Mouse (Mus musculus) stomach, embryonic 14.5 days (tissue): Measurements from ENCODE around the gene Atxn1. TPM values are rescaled to one million over a fixed set of nuclear protein-coding genes. Genes with fewer than 3 reads are reported as not detected.

Experiments
- ATAC-seq: fragments of 200-750 bp; cut with Nextera tagmentation; 2 replicates; pipeline ENCODE4 v1.8.0; 2017; ENCODE audit warnings: low read depth, moderate TSS enrichment; ENCODE audit not compliant: insufficient number of reproducible peaks, insufficient read depth, low FRiP score
- H3K27ac ChIP-seq: fragments of 300-500 bp; sonication (generic); 2 replicates; pipeline ENCODE4 v1.5.1; 2014; ENCODE audit warnings: mild to moderate bottlenecking, low read length, moderate library complexity, mixed read lengths
- H3K27me3 ChIP-seq: fragments of 300-500 bp; sonication (generic); 2 replicates; pipeline ENCODE4 v1.6.1; 2014; ENCODE audit warnings: low read length, control low read depth, mixed read lengths; ENCODE audit not compliant: control insufficient read depth, insufficient read depth
- H3K36me3 ChIP-seq: fragments of 300-500 bp; sonication (generic); 2 replicates; pipeline ENCODE4 v1.6.1; 2014; ENCODE audit warnings: mild to moderate bottlenecking, control low read depth, low read length, moderate library complexity, mixed read lengths; ENCODE audit not compliant: control insufficient read depth, insufficient read depth
- H3K4me1 ChIP-seq: fragments of 300-500 bp; sonication (generic); 2 replicates; pipeline ENCODE4 v1.6.1; 2014; ENCODE audit warnings: low read length, control low read depth, mixed read lengths; ENCODE audit not compliant: control insufficient read depth, insufficient read depth
- H3K4me2 ChIP-seq: fragments of 300-500 bp; sonication (generic); replicated peaks from 2 replicates; pipeline ENCODE4 v1.6.1; 2014; ENCODE audit warnings: low read depth, low read length, control low read depth
- H3K4me3 ChIP-seq: fragments of 300-500 bp; sonication (generic); 2 replicates; pipeline ENCODE4 v1.5.1; 2014; ENCODE audit warnings: low read depth, low read length, control low read depth
- H3K9ac ChIP-seq: fragments of 300-500 bp; sonication (generic); replicated peaks from 2 replicates; pipeline ENCODE4 v1.6.1; 2014; ENCODE audit warnings: low read depth, mild to moderate bottlenecking, control low read depth, low read length, moderate library complexity, mixed read lengths
- H3K9me3 ChIP-seq: fragments of 300-500 bp; sonication (generic); 2 replicates; pipeline ENCODE4 v1.6.1; 2016; ENCODE audit warnings: low read depth, low read length, control low read depth; ENCODE audit not compliant: control insufficient read depth
- WGBS: fragments of 180-500 bp; shearing (Covaris S2); extraction: QIAGEN DNeasy Blood & Tissue Kit; methylation state at CpG from one replicate; pipeline ENCODE4 v1.1.7; 2014; 5-methylcytosine and 5-hydroxymethylcytosine counted together
- polyA plus RNA-seq: library from polyadenylated mRNA; unstranded; fragments of >200 nt; fragmentation: Nextera tagmentation; extraction: Ambion mirVana; gene quantifications from 2 replicates; pipeline ENCODE4 v1.2.1, GENCODE M21; 2014

Gene Atxn1
- polyA plus RNA-seq, 1 experiment from 2014 or later, result 6.5 TPM

- Histone ChIP-seq H3K36me3 (no peaks in the 10 kb centered on the region; the same call in 1 of the 2 replicates), H3K4me1 (no peaks in the 10 kb centered on the region; the same call in none of the 2 replicates), H3K4me2 (no peak overlapping the region), H3K27me3 (no peaks in the 10 kb centered on the region), H3K9me3 (no peaks in the 10 kb centered on the region), H3K27ac (no peak overlapping the region), H3K9ac (no peak overlapping the region), H3K4me3 (no peak overlapping the region)
- no peak for ATAC-seq
- 58% methylated on average over 4 of the region's 4 CpGs for WGBS
Measured at GRCm38 (mm10) chr13:45940714-45941113, 24.1 kb downstream of the Atxn1 start.

DNA sequence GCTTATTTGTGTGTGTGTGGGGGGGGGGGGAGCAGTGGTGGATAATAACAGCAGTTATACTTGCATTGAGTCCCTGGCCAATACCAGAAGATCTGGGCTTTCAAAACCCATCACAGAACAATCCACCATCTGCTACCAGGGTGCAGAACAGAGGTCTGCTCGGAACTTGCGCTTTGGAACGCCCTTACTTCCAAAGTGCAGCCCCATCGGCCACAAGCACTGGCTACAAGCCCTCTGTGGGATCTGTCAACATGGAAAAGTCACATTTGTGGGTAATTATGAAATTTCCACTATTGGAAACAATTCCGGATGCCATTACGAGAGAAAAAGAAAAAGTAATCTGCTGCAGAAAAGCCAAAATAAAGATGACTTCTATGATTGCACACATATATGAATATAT lies 25.2 kb downstream of the Atxn1 start:
- Histone ChIP-seq H3K27me3 (no peaks in the 10 kb centered on the region), H3K9me3 (no peaks in the 10 kb centered on the region), H3K9ac (no peak overlapping the region), H3K4me3 (no peak overlapping the region), H3K36me3 (no peaks in the 10 kb centered on the region; the same call in 1 of the 2 replicates), H3K4me2 (no peak overlapping the region), H3K27ac (no peak overlapping the region), H3K4me1 (no peaks in the 10 kb centered on the region; the same call in none of the 2 replicates)
- ATAC-seq, result no peak
- WGBS, result 87% methylated on average over 6 of the region's 6 CpGs

DNA sequence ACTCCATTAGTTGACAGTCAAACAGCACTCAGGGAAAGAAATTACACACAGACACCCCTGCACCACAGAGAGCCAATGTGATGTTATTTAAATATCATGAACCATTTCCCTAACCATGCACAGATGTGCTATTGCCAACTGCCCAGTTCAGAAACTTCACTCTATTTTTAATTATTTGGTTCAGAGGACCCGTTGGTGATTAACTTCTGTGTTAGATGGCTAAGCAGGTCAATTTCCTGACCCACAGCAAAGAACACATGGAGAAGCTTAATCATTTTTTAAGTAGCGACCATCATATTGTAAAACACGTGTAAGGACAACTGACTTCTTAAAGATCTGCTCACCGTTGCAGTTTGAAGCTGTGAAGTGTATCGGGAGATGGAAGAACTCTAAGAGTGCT lies 26.7 kb downstream of the Atxn1 start:
- H3K4me2 ChIP-seq, result no peak overlapping the region
- no peak overlapping the region for H3K9ac ChIP-seq
- no peak for ATAC-seq
- no peak overlapping the region for H3K4me3 ChIP-seq
- H3K27ac ChIP-seq, result no peak overlapping the region
- no peaks in the 10 kb centered on the region for H3K9me3 ChIP-seq
- H3K4me1 ChIP-seq, result no peaks in the 10 kb centered on the region; the same call in none of the 2 replicates
- no peaks in the 10 kb centered on the region for H3K27me3 ChIP-seq
- no peaks in the 10 kb centered on the region; the same call in 1 of the 2 replicates for H3K36me3 ChIP-seq
- WGBS, result 79% methylated on average over 5 of the region's 5 CpGs

DNA sequence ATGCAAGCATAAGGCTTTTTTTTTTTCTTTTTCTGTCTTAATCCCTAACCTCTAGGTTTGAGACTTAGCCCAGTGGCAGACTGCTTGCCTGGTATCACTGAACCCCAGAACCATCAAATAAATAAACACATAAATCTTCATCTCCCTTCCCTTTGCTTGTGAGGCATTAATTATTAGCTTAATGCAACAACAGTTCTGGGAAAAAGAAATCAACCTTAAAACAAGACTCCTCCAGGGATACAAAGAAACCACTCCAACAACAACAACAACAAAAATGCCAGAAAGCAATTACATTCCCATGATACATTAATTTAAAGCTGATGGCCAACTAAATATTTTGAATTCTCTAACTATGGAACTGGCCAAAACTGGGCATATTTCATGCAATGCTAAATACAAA lies 28.0 kb downstream of the Atxn1 start:
- no peak overlapping the region for H3K27ac ChIP-seq
- H3K4me1 ChIP-seq, result no peaks in the 10 kb centered on the region; the same call in none of the 2 replicates
- no peaks in the 10 kb centered on the region; the same call in 1 of the 2 replicates for H3K36me3 ChIP-seq
- H3K9me3 ChIP-seq, result no peaks in the 10 kb centered on the region
- no peak overlapping the region for H3K4me2 ChIP-seq
- ATAC-seq, result no peak
- no peak overlapping the region for H3K4me3 ChIP-seq
- H3K27me3 ChIP-seq, result no peaks in the 10 kb centered on the region
- H3K9ac ChIP-seq, result no peak overlapping the region

DNA sequence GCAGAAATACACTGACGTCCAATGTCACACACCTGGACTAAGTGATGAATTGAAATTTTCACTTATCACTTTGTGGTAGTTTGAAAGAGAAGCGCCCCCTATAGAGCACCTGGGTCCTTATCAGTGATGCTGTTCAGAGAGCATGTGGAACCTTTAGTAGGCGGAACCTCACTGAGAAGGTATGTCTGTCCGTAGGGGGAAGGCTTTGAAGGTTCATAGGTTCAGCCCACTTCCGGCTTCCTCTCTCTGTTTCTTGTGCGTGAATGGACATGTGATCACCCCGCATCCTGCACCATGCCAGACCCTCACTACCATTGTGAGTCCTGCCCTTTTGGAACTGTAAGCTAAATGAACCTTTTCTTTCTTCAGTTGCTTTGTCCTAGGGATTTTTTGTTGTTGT lies 29.0 kb downstream of the Atxn1 start:
- no peak overlapping the region for H3K27ac ChIP-seq
- H3K4me1 ChIP-seq, result no peaks in the 10 kb centered on the region; the same call in none of the 2 replicates
- no peaks in the 10 kb centered on the region for H3K27me3 ChIP-seq
- H3K9ac ChIP-seq, result no peak overlapping the region
- ATAC-seq, result no peak
- no peak overlapping the region for H3K4me3 ChIP-seq
- WGBS, result 72% methylated on average over 7 of the region's 7 CpGs
- no peaks in the 10 kb centered on the region for H3K9me3 ChIP-seq
- H3K36me3 ChIP-seq, result no peaks in the 10 kb centered on the region; the same call in 1 of the 2 replicates
- no peak overlapping the region for H3K4me2 ChIP-seq

DNA sequence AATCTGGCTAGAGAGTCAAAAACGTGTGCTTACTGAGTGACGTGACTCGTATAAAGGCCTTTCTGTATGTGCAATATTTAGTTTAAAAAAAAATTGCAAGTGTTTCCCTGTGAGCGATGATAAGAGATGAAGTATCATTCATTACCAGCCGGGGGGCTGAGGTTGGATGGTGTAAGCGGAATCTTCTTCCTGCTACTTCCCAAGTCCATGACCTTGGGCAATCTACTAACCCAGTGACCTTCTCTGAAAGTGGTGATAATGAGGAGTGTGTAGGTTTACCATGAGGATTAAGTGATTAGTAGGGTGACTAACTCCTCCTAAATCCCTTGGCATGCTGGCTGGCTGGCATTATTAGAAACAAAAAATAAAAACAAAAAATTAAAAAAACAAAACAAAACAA lies 30.0 kb downstream of the Atxn1 start:
- Histone ChIP-seq H3K4me2 (no peak overlapping the region), H3K27me3 (no peaks in the 10 kb centered on the region), H3K9me3 (no peaks in the 10 kb centered on the region), H3K4me3 (no peak overlapping the region), H3K9ac (no peak overlapping the region), H3K27ac (no peak overlapping the region), H3K36me3 (no peaks in the 10 kb centered on the region; the same call in 1 of the 2 replicates), H3K4me1 (peaks cover under 1% of the 10 kb centered on the region)
- WGBS, result 67% methylated on average over 6 of the region's 6 CpGs
- ATAC-seq, result no peak

GRCm38 (mm10) chr13:45934085-45934484 lies 30.7 kb downstream of the Atxn1 start:
- H3K9me3 ChIP-seq, result no peaks in the 10 kb centered on the region
- H3K9ac ChIP-seq, result no peak overlapping the region
- H3K4me3 ChIP-seq, result no peak overlapping the region
- peaks cover 7% of the 10 kb centered on the region; the same call in 1 of the 2 replicates for H3K4me1 ChIP-seq
- ATAC-seq, result no peak
- WGBS, result 68% methylated on average over 7 of the region's 7 CpGs
- no peak overlapping the region for H3K4me2 ChIP-seq
- no peaks in the 10 kb centered on the region for H3K27me3 ChIP-seq
- H3K36me3 ChIP-seq, result no peaks in the 10 kb centered on the region; the same call in 1 of the 2 replicates
- no peak overlapping the region for H3K27ac ChIP-seq

- H3K4me1 ChIP-seq, result peaks cover 7% of the 10 kb centered on the region; the same call in 1 of the 2 replicates
- no peak overlapping the region for H3K4me2 ChIP-seq
- H3K27ac ChIP-seq, result no peak overlapping the region
- no peaks in the 10 kb centered on the region for H3K27me3 ChIP-seq
- no peak for ATAC-seq
- no peaks in the 10 kb centered on the region for H3K36me3 ChIP-seq
- no peak overlapping the region for H3K9ac ChIP-seq
- no peaks in the 10 kb centered on the region for H3K9me3 ChIP-seq
- 67% methylated on average over 8 of the region's 8 CpGs for WGBS
- no peak overlapping the region for H3K4me3 ChIP-seq
Measured at GRCm38 (mm10) chr13:45932491-45932921, 32.3 kb downstream of the Atxn1 start.

DNA sequence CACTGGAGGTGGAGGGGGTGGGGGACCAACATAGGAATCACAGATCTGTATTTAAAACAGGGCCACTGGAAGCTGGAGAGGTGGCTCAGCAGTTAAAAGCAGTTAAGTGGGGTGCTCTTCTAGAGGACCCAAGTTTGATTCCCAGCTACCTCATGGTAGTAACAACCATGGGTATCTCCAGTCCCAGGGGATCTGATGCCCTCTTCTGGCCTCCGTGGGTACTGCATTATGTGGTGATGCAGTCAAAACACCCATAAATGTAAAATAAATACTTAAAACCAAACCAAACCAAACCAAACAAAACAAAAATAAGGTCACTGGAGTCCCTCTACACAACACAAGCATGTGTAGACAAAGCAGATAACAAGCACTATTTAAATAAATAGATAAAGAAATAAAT lies 32.9 kb downstream of the Atxn1 start:
- H3K9me3 ChIP-seq, result no peaks in the 10 kb centered on the region
- H3K36me3 ChIP-seq, result no peaks in the 10 kb centered on the region
- no peaks in the 10 kb centered on the region for H3K27me3 ChIP-seq
- H3K9ac ChIP-seq, result no peak overlapping the region
- H3K27ac ChIP-seq, result no peak overlapping the region
- no peak overlapping the region for H3K4me3 ChIP-seq
- ATAC-seq, result no peak
- no peak overlapping the region for H3K4me2 ChIP-seq
- peaks cover 7% of the 10 kb centered on the region; the same call in 1 of the 2 replicates for H3K4me1 ChIP-seq
- WGBS, result 44% methylated on average over 1 of the region's 1 CpGs
